20 mouse cellular contexts compared by ENCODE assay signal in the genomic region with DNA sequence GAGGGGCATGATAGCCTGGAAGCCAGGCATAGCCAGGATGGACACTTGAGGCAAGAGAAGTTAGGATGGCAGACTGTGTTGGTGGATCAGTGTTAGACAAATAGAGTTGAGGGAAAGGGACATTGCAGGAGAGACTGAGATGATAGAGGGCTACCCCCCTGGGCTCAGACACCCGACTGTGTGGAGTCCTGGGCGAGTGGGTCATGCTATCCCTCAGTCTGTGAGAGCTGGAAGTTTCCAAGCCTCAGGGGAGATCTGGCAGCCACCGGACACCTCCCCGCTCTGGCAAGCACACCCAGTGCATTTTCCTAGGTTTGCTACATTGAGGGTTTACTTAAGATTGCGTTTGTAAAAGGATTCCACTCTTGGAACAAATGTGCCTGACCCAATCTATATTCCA. TPM values are rescaled to one million over a fixed set of nuclear protein-coding genes. Genes with fewer than 3 reads are reported as not detected.
DNase-seq lines count a peak whose midpoint lies in the region; ATAC-seq lines count a peak whose summit lies in the region.
"Had no signal": no experiment of that assay in that cellular context is flagged by ENCODE, and none has a peak within 500 bp of the region (broad histone marks: within the 10 kb centered on the region; RNA-seq: fewer than 3 reads in every experiment).

No protein-coding gene starts in this region.

- peaks cover 9% of the 10 kb centered on the region for H3K36me3 ChIP-seq in heart, embryonic 14.5 days (ENCODE audit: control insufficient read depth, insufficient read depth, low read length)
- H3K36me3 ChIP-seq in lung, embryonic 15.5 days: no peaks in the 10 kb centered on the region
- H3K36me3 ChIP-seq in forebrain, embryonic 12.5 days (replicated peaks): no peaks in the 10 kb centered on the region
- H3K36me3 ChIP-seq: embryonic facial prominence, embryonic 12.5 days; midbrain, embryonic 10.5 days; neural tube, embryonic 13.5 days had no signal

- H3K27ac ChIP-seq in heart, embryonic 14.5 days (replicated peaks in 1 of 2; ENCODE audit: control insufficient read depth in 1 of 2, insufficient read depth in 1 of 2, low read depth in 2 of 2, low read length in 2 of 2): peak overlapping the region; percentile 22 to 76; a peak in 3 of 4 replicates
- H3K27ac ChIP-seq in lung, embryonic 15.5 days: 0 out of 2 replicates have a peak overlapping the region, but pooled peaks have one; percentile 66
- no peak overlapping the region for H3K27ac ChIP-seq in forebrain, embryonic 12.5 days
- H3K27ac ChIP-seq: midbrain, embryonic 10.5 days had no signal

- no peak overlapping the region for H3K4me3 ChIP-seq in heart, embryonic 14.5 days (ENCODE audit: control insufficient read depth in 1 of 2, insufficient read depth in 1 of 2, low read depth in 1 of 2, low read length in 2 of 2)
- no peak overlapping the region for H3K4me3 ChIP-seq in lung, embryonic 15.5 days
- H3K4me3 ChIP-seq in forebrain, embryonic 12.5 days (replicated peaks): no peak overlapping the region
- H3K4me3 ChIP-seq: embryonic facial prominence, embryonic 12.5 days; liver, embryonic 12.5 days; midbrain, embryonic 10.5 days; neural tube, embryonic 13.5 days had no signal

- peaks cover 43 to 59% of the 10 kb centered on the region in 2 experiments for H3K4me1 ChIP-seq in heart, embryonic 14.5 days (ENCODE audit: control insufficient read depth in 2 of 2, insufficient read depth in 2 of 2, low read length in 2 of 2)
- H3K4me1 ChIP-seq in lung, embryonic 15.5 days: peaks cover 70% of the 10 kb centered on the region
- H3K4me1 ChIP-seq in forebrain, embryonic 12.5 days: peaks cover 20% of the 10 kb centered on the region

- H3K9ac ChIP-seq in heart, embryonic 14.5 days (ENCODE audit: low read length): no peak overlapping the region
- no peak overlapping the region for H3K9ac ChIP-seq in lung, embryonic 15.5 days
- no peak overlapping the region for H3K9ac ChIP-seq in forebrain, embryonic 12.5 days
- H3K9ac ChIP-seq: embryonic facial prominence, embryonic 12.5 days; forebrain, postnatal 0 days; liver, embryonic 12.5 days; neural tube, embryonic 13.5 days had no signal

- ATAC-seq in heart, embryonic 14.5 days (ENCODE audit: insufficient number of reproducible peaks, insufficient read depth, low FRiP score, low read depth): no peak
- no peak for ATAC-seq in lung, embryonic 15.5 days (ENCODE audit: borderline replicate concordance, extremely low read depth, low FRiP score, low TSS enrichment)
- ATAC-seq in forebrain, embryonic 12.5 days (ENCODE audit: low FRiP score): no peak
- ATAC-seq: forebrain, postnatal 0 days; liver, embryonic 12.5 days had no signal

- WGBS in heart, embryonic 14.5 days: 66% methylated on average over 5 of the region's 5 CpGs
- 70% methylated on average over 5 of the region's 5 CpGs for WGBS in lung, embryonic 15.5 days
- 87% methylated on average over 5 of the region's 5 CpGs for WGBS in forebrain, embryonic 12.5 days

- H3K4me2 ChIP-seq in heart, embryonic 14.5 days (ENCODE audit: low read length): peak overlapping the region; percentile 77; the same call in 1 of the 2 replicates
- 0 out of 2 replicates have a peak overlapping the region, but pooled peaks have one; percentile 25 for H3K4me2 ChIP-seq in lung, embryonic 15.5 days
- no peak overlapping the region for H3K4me2 ChIP-seq in forebrain, embryonic 12.5 days

- DNase-seq in adrenal gland, postnatal 14 days: peak; percentile 36
- no peak for DNase-seq in adrenal gland, postnatal 25 days
- no peak for DNase-seq in heart, adult 8-10 months (ENCODE audit: low spot score)
- DNase-seq in lung, postnatal 4 days: no peak
- DNase-seq in left cerebral cortex, adult 9 months (ENCODE audit: low spot score in 2 of 2): no peak
- DNase-seq: adrenal gland, postnatal 36 days; cerebellum, adult 8-10 months; forebrain, postnatal 0 days; kidney, adult 8-10 months; left cerebral cortex, postnatal 4 days; lung, postnatal 14 days; spleen, adult 18-20 months; thymus, postnatal 25 days had no signal

- H3K9me3 ChIP-seq in heart, embryonic 14.5 days (ENCODE audit: control insufficient read depth, low read length): no peaks in the 10 kb centered on the region
- no peaks in the 10 kb centered on the region for H3K9me3 ChIP-seq in lung, embryonic 15.5 days
- H3K9me3 ChIP-seq in forebrain, embryonic 12.5 days: no peaks in the 10 kb centered on the region
- H3K9me3 ChIP-seq: embryonic facial prominence, embryonic 12.5 days; liver, embryonic 12.5 days; neural tube, embryonic 13.5 days had no signal

- H3K27me3 ChIP-seq in heart, embryonic 14.5 days (ENCODE audit: control insufficient read depth, insufficient read depth, low read length): no peaks in the 10 kb centered on the region
- H3K27me3 ChIP-seq in lung, embryonic 15.5 days: no peaks in the 10 kb centered on the region
- H3K27me3 ChIP-seq in forebrain, embryonic 12.5 days: peaks cover 45% of the 10 kb centered on the region

RNA-seq across cellular contexts. Expression of a gene that starts 2.9 kb away (rescaled TPM):
- total RNA-seq in adrenal gland, postnatal 14 days (2021): 19.3 and 28.1 TPM in 2 replicates
- 12.4 and 13.3 TPM in 2 replicates for total RNA-seq in adrenal gland, postnatal 25 days (2021)
- 11.7 and 11.8 TPM in 2 replicates for polyA plus RNA-seq in heart, embryonic 14.5 days (2014; fragmentation: Nextera tagmentation; extraction: Ambion mirVana)
- 10 to 100 TPM; 12.2 to 18.8 (median 17.0) TPM for total RNA-seq in heart, adult 8-10 months (2022)
- polyA plus RNA-seq in lung, embryonic 15.5 days (2015; fragmentation: Nextera tagmentation; extraction: Ambion mirVana): 12.7 and 14.2 TPM in 2 replicates
- 2.2 and 2.9 TPM in 2 replicates for polyA plus RNA-seq in forebrain, embryonic 12.5 days (2016; fragmentation: Nextera tagmentation; extraction: Ambion mirVana)
